Mouse (Mus musculus) adipocyte (in vitro differentiated cells): ENCODE data around the gene Colq.

Experiments
- DNase-seq: peaks from one replicate; pipeline ENCODE4 v3.0.0-alpha.2; 2016; ENCODE audit warnings: low spot score

Colq gene

DNA sequence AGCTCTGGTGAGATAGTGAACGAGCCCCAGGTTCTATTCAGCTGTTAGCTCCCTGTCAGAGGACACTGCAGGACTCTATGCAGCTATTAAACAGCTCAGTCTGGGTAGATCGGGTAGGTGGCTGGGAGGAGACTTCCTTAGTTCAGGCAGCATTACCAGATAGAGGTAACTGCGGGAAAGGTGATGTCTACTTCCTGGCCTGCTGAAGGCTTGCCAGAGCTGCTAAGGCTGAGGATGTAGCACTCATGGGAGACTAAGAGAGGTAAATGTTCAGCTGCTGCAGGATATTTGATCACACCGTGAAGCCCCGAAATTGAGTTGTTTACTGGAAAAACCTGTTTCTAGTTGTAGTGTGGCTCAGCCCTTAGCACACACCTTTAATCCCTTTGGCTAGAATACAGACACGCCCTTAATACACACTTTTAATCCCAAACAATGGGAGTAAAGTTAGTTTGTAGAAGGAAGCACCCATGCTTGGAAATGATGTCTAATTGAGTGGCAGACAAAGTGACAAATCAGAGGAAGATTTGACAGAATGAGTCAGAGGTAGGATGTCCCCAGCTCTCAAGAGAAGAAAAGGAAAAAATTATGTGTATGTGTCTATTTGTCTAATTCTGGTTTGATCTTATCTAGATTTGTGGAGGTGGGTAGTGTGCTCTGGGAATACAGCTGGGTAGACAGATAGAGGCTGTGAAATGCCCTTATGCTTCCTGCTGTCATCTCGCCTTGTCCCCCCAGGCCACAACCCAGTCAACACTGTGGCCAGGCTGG lies 65.9 kb downstream of the Colq start:
- DNase-seq, result no peak

- DNase-seq, result no peak
Observed at GRCm38 (mm10) chr14:31521318-31521717, 69.8 kb downstream of the Colq start.

GRCm38 (mm10) chr14:31519165-31519564 lies 72.0 kb downstream of the Colq start:
- DNase-seq, result peak; percentile 70

DNA sequence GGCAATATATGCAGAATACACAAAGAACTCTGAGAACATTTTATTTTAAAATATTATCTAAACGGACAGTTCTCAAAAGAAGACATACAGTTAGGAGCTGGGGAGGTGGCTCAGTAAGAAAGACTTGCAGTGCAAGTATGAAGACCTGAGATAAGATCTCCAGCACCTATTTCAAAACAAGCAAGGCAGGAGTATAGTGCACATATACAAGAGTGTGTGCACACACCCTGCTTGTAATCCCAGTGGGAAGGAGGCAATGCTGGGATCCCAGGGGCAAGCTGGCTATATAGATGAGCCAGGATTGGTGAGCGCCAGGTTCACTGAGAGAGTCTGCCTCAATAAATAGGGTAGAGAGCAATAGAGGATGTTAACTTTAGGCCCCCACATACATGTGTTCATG lies 75.2 kb downstream of the Colq start:
- DNase-seq, result no peak

DNA sequence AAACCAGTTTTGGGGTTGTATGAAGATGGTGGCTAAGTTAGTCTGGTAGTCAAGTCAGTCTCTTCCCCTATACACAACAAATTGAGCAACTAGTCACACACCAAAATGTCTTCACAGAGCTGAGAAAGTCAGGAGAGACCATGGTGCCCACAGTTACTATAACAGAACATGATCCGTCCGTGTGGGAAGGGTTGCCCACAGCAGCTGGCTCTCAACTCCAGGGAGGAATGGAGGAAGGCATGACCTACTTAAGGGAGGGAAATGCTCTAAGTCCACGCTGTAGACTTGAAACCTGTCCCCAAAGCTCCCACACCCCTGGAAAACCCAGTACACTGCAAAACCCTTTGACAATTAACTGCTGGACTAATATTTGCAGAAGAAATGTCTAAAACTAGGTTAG lies 80.8 kb downstream of the Colq start:
- no peak for DNase-seq

DNA sequence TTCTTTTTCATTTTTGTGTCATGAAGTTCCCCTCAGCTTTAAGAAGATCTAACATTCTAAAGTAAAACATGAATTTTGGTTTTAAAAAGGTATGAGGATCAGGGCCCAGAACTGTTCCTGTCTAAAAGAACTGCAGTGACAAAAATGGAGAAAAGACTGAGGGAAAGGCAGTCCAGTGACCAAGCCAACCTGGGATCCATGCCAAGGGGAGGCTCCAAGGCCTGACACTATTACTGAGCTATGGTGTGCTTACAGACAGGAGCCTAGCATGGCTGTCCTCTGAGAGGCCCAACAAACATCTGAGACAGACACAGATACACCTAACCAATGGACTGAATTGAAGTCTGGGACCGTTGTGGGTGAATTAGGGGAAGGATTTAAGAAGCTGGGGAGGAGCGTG lies 81.2 kb downstream of the Colq start:
- peak; percentile 95 for DNase-seq

GRCm38 (mm10) chr14:31506456-31506855 lies 84.7 kb downstream of the Colq start:
- no peak for DNase-seq

DNA sequence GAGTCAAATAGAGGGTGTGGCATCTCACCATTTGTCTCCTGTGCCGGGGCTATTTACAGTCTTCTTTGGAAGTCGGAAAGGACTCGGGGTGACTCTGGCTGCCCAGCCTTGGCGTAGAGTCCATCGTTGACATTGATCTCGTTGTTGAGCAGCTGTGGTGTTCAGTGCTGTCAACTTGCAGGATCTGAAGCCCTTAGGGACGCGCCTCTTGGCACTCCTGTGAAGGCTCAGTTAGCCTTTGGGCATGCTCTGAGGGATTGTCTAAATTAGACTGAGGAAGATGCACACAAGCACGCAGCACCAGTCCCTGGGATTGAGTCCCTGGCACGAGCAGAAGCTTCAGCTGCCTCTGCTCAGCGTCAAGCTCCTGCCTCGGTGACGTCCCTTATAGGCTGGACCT lies 87.7 kb downstream of the Colq start:
- DNase-seq, result no peak

GRCm38 (mm10) chr14:31499526-31499925 lies 91.6 kb downstream of the Colq start:
- DNase-seq, result no peak

DNA sequence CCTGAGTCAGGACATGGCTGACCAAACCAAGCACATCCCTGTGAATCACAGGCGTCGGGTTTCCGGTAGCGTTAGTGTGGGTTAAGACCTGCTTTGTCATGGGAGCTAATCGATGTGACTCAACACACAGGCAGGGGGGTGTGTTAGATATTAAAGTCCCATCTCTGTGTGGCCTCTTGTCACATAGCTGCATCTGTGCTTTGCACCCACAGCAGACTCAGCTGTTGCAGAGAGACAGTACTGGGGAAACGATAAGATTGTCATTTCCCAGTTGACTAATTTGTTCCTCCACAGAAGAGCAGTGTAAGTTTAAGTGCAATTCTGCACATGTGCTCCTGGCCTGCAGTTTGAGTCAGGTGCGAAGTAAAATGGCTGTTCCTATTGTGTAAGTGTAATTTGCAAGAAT lies 94.9 kb downstream of the Colq start:
- DNase-seq, result peak; percentile 11

DNA sequence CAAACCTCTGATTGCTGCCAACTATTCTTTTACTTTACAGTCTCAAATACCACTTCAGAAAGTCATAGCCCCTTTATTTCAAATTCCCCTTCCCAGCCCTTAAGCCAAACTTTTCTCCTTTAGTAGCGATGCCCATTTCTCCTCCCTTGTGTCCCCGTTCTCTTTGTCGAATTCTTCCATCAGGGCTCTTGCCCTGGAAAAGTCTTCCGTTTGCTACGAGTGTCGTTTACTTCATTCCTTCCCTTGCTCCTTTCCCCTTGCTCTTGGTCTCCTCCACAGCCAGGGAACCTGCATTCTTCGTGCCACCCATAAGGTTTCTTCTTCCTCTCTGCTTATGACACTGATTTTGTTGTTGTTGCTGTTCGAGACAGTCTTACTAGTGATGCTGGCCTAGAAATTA lies 95.6 kb downstream of the Colq start:
- DNase-seq, result no peak

GRCm38 (mm10) chr14:31494975-31495455 lies 96.1 kb downstream of the Colq start, which contains the start of gene Mettl6:
Gene Mettl6, minus strand, starts transcription at chr14:31495040.
- peak; percentile 91 for DNase-seq

GRCm38 (mm10) chr14:31494349-31494974 lies 96.7 kb downstream of the Colq start, which contains the start of gene Eaf1:
Gene Eaf1, plus strand, starts transcription at chr14:31494399.
- DNase-seq, result peak; percentile 67

GRCm38 (mm10) chr14:31493901-31494300 lies 97.2 kb downstream of the Colq start:
- DNase-seq, result peak; percentile 7

DNA sequence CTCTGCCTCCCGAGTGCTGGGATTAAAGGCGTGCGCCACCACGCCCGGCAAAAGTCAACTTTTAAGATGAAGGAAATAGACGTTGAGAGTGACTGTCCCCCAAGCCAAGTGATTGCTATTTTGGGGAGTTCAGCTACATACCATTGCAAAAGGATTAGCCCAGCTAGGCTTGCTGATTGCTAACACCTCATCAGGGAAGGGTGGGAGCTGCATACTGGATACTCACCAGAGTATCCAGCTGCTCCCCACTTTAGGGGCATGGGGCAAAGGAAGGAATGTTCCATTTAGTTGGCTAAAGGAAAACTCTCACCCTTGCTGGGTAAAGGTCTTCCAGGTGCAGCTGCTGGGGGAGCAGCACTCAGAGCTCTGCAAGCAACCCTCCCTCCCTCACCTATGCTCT lies 103.1 kb downstream of the Colq start:
- DNase-seq, result no peak

GRCm38 (mm10) chr14:31486465-31486864 lies 104.7 kb downstream of the Colq start:
- DNase-seq, result peak; percentile 44

GRCm38 (mm10) chr14:31482417-31482816 lies 108.7 kb downstream of the Colq start:
- no peak for DNase-seq

DNA sequence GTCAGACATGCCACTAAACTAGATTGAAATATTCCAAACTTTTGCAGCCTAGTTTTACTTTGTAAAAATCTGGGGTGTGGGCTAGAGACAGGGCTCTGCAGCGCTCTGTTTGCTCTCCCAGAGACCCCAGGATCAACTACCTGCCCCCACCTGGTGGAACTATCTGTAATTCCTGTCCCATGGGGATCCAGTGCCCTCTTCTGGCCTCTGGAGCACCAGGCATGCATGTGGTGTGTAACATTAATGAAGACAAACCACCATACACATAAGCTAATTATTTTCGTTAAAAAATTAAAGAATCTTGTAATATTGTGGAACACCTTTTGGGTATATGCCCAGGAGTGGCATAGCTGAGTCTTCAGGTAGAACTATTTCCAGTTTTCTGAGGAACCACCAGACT lies 117.8 kb downstream of the Colq start:
- DNase-seq, result no peak
